Mouse (Mus musculus): ENCODE data around the gene Xrn2.

- TF ChIP-seq POLR2A (IDR thresholded peaks at IDR 0.05; ENCODE audit: insufficient read depth, low read depth, low read length) (no peak), EP300 (IDR thresholded peaks at IDR 0.05; ENCODE audit: insufficient read depth, low read depth, low read length) (no peak), CTCF (IDR thresholded peaks at IDR 0.05) (no peak)
Measured at GRCm38 (mm10) chr2:147011474-147012140, 1.2 kb upstream of the Xrn2 start.

Measured in heart, adult 2 months (tissue).